Mouse (Mus musculus): ENCODE measurements at regions not wholly inside any gene's neighbourhood (a gene's known extent, or its start where the extent isn't known, plus 50 kb on each side); places are given as distances from the start of the nearest gene placed in this dataset.

DNA sequence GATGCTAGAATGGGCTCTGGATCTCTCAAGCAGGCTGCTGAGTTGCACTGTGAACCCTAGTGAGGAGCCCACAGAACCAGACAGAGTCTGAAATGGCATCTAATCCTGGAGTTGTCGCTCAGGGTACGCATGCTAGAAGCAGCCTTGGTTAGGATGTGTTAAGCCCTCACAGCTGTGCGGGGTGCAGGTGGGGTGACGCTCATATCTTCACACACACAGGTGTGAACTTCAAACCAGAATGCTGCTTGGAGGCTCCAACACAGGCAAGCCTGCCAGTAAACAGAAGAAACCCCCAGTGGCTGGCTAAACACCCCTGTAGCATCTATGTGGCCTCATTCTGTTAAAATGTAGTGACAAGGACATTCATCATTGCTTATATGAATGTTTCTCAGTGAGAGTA is 193.3 kb downstream of the Wdr11 start:
- DNase-seq = no peak
- H3K4me3 ChIP-seq (replicated peaks; ENCODE audit: extremely low read depth, low read depth, low read length) = no peak overlapping the region
- H3K4me1 ChIP-seq (ENCODE audit: control insufficient read depth, insufficient read depth, low read length) = no peaks in the 10 kb centered on the region
- WGBS = 81% methylated on average over 4 of the region's 4 CpGs
- TF ChIP-seq POLR2A (IDR thresholded peaks at IDR 0.05; ENCODE audit: borderline replicate concordance, extremely low read depth, low read depth, low read length) (no peak), CTCF (IDR thresholded peaks at IDR 0.05; ENCODE audit: insufficient read depth, low read length) (no peak)

DNA sequence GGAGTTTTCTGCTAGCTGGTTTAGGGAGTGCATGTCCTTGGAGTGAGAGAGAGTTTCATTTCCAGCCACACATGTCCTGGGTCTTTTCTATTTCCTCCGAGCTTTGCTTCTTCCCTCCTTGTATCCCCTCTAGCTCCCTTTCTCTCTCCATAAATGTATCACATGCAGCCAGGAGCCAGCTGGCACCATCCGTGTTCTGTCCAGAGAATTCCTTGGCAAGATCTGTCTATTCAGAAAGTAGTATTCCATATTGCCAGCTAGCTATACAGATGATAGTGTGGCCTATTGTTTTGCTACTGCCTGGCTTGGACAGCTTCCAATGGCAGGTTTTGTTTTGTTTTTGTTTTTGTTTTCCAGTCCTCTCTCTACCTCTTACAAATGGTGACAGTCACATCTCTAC is 195.3 kb downstream of the Wdr11 start:
- no peak for DNase-seq
- WGBS = 52% methylated on average over 2 of the region's 2 CpGs
- no peaks in the 10 kb centered on the region for H3K4me1 ChIP-seq (ENCODE audit: control insufficient read depth, insufficient read depth, low read length)
- H3K4me3 ChIP-seq (replicated peaks; ENCODE audit: extremely low read depth, low read depth, low read length) = no peak overlapping the region
- TF ChIP-seq CTCF (IDR thresholded peaks at IDR 0.05; ENCODE audit: insufficient read depth, low read length) (no peak), POLR2A (IDR thresholded peaks at IDR 0.05; ENCODE audit: borderline replicate concordance, extremely low read depth, low read depth, low read length) (no peak)

DNA sequence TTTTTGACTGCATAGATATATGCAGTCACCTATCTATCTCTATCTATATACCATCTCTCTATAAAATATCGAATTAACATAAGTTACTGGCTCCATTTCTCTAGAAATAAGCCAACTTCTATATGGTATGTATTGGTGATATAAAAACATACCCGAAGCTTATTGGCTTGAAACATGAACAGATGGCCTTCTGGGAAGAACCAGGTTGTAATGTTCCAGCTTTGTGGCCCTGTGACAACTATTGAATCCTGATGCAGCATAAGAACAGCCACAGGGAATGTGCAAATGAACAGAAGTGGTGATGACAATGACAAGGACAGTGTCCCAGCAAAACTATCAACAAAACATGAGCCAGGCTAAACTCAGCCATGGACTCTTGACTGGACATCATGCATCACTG is 196.1 kb downstream of the Wdr11 start:
- no peak for DNase-seq
- no peaks in the 10 kb centered on the region for H3K4me1 ChIP-seq (ENCODE audit: control insufficient read depth, insufficient read depth, low read length)
- TF ChIP-seq POLR2A (IDR thresholded peaks at IDR 0.05; ENCODE audit: borderline replicate concordance, extremely low read depth, low read depth, low read length) (no peak), CTCF (IDR thresholded peaks at IDR 0.05; ENCODE audit: insufficient read depth, low read length) (no peak)
- WGBS = 81% methylated on average over 2 of the region's 2 CpGs
- no peak overlapping the region for H3K4me3 ChIP-seq (replicated peaks; ENCODE audit: extremely low read depth, low read depth, low read length)

DNA sequence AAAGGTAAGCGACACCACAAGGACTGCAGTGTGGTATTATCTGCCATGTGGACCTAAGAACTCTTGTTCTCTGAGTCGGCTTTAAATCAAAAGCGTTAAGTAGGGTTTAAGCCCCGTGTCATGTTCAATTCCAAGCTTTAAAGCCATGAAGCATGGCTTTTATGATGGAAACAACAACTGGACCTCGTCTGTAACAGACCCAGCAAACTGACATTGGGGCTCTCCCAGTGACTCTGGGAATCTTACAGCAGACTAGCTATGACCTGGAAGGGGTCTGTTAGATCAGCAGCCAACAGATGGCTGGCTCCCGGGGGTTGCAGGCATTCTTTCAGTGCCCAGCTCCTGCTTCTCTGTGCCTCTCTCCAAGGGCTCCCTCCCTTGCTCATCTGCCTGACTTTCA is 197.8 kb downstream of the Wdr11 start:
- TF ChIP-seq POLR2A (IDR thresholded peaks at IDR 0.05; ENCODE audit: borderline replicate concordance, extremely low read depth, low read depth, low read length) = no peak
- no peak for TF ChIP-seq CTCF (IDR thresholded peaks at IDR 0.05; ENCODE audit: insufficient read depth, low read length)
- WGBS = 58% methylated on average over 6 of the region's 6 CpGs
- no peak for DNase-seq
- Histone ChIP-seq H3K4me1 (ENCODE audit: control insufficient read depth, insufficient read depth, low read length) (no peaks in the 10 kb centered on the region), H3K4me3 (replicated peaks; ENCODE audit: extremely low read depth, low read depth, low read length) (no peak overlapping the region)

DNA sequence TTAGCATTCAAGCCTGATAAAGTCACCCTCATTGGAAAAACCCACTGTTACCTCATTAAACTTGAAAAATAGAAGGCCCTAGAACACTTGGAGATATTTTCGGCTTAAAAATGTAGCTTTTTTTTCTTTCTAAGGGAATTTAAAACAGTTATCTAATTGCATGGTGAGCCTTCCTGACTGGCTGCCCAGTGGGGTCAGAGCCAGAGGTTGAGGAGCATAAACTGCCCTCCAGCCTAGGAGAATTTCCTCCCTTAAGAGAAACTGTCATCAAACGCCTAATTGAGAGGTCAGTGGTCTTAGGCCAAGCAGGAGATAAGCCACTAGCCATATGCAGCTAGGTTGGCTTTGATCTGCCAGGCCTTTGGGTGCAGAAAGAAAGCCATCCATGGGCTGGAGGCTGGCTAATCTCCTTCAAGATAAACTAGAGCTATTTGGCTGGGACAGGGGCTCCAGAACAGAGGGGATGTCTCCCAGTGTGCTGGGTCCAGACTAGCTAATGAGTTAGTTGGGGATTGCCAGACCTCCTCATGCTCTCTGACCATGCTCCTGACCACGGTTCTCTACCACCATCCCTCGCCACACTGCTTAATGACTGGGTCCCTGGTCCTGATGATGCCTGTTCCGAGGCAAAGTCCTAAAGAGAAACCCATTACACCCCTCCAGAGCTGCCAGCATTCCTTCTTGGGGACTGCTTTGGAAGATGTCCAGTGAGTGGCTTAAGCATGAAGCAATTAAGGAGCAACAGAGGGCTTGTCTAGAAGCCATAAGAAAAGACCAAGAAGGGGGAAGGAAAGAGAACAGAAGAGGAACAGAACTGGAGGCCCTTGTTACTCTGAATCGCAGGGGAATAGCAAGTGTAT is 199.2 kb downstream of the Wdr11 start:
- no peaks in the 10 kb centered on the region for H3K4me1 ChIP-seq (ENCODE audit: control insufficient read depth, insufficient read depth, low read length)
- DNase-seq = no peak
- TF ChIP-seq CTCF (IDR thresholded peaks at IDR 0.05; ENCODE audit: insufficient read depth, low read length) (no peak), POLR2A (IDR thresholded peaks at IDR 0.05; ENCODE audit: borderline replicate concordance, extremely low read depth, low read depth, low read length) (no peak)
- no peak overlapping the region for H3K4me3 ChIP-seq (replicated peaks; ENCODE audit: extremely low read depth, low read depth, low read length)
- WGBS = 61% methylated on average over 6 of the region's 6 CpGs

DNA sequence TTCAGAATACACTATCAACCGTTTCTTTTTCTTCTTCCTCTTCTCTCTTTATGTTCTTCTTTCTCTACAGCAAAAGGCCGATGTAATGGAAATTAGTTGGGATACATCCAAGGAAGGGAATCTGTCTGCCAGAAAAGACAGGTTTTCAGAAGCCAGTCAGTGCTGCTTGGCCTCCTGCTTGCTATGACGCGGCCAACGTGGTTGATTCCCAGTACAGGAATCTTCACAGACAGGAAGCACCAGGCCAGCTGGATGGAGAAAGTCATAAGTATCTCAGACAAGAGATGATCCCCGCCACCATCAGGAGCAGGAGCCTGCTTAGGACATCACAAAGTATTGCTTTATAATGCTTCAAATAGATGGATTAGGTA is 199.8 kb downstream of the Wdr11 start:
- Histone ChIP-seq H3K4me3 (replicated peaks; ENCODE audit: extremely low read depth, low read depth, low read length) (no peak overlapping the region), H3K4me1 (ENCODE audit: control insufficient read depth, insufficient read depth, low read length) (no peaks in the 10 kb centered on the region)
- 74% methylated on average over 6 of the region's 6 CpGs for WGBS
- no peak for DNase-seq
- no peak for TF ChIP-seq POLR2A (IDR thresholded peaks at IDR 0.05; ENCODE audit: borderline replicate concordance, extremely low read depth, low read depth, low read length)
- no peak for TF ChIP-seq CTCF (IDR thresholded peaks at IDR 0.05; ENCODE audit: insufficient read depth, low read length)

DNA sequence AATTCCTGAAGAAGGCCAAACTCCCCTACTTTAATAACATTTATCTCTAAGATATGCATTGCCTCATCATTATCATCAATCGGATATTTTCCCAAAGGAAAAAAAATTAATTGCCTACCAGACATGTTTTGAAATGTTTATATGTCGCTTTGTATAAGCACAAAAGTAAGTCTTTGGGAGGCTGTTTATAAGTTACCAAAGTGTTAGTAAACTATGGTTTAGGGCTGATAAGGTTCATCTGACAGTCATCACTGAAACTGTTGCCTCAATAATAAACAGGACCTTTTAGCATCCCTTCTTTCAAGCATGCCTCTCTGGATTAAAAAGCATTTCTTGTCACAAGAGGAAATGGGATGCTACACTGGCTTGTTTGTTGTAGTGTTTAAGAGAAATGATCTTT is 202.1 kb downstream of the Wdr11 start:
- TF ChIP-seq POLR2A (IDR thresholded peaks at IDR 0.05; ENCODE audit: borderline replicate concordance, extremely low read depth, low read depth, low read length) = no peak
- no peak for TF ChIP-seq CTCF (IDR thresholded peaks at IDR 0.05; ENCODE audit: insufficient read depth, low read length)
- WGBS = 51% methylated on average over 2 of the region's 2 CpGs
- DNase-seq = no peak
- Histone ChIP-seq H3K4me1 (ENCODE audit: control insufficient read depth, insufficient read depth, low read length) (no peaks in the 10 kb centered on the region), H3K4me3 (replicated peaks; ENCODE audit: extremely low read depth, low read depth, low read length) (no peak overlapping the region)

DNA sequence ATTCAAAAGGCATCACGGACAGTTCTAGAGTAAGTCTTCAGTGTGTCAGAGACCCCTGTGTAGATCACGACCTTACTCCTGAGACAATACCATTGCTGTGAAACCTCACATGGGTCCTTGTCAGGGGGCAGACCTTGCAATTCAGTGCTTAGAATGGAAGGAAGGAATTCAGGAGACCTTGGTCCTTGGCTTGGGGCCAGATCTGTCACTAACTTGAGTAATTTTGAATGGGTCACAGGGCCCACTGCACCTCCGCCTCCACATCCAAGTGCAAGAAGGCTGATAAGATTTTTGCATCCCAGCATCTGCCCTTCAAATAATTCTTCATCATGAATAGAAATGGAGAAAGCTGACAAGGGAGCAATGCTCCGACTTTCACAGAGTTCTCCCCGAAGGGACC is 202.6 kb downstream of the Wdr11 start:
- Histone ChIP-seq H3K4me1 (ENCODE audit: control insufficient read depth, insufficient read depth, low read length) (no peaks in the 10 kb centered on the region), H3K4me3 (replicated peaks; ENCODE audit: extremely low read depth, low read depth, low read length) (no peak overlapping the region)
- TF ChIP-seq CTCF (IDR thresholded peaks at IDR 0.05; ENCODE audit: insufficient read depth, low read length) (no peak), POLR2A (IDR thresholded peaks at IDR 0.05; ENCODE audit: borderline replicate concordance, extremely low read depth, low read depth, low read length) (no peak)
- 54% methylated on average over 5 of the region's 5 CpGs for WGBS
- no peak for DNase-seq

DNA sequence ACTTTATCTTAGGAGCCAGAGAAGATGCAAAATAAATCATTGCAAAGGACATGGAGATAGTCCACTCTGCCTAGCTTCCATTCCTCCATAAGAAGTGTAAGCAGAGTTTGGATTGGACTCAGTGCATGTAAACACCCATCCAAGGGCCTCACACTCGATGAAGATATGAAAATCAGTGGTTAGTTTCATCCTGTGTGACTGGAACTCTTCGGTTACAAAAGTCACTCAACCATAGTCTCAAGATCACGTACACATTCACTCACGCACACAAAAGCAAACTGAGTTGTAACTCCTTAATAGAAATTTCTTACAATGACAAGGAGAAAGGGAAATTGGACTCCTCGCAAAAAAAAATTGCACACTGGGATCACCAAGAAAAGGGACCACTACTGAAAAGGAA is 206.9 kb downstream of the Wdr11 start:
- no peak overlapping the region for H3K4me3 ChIP-seq (replicated peaks; ENCODE audit: extremely low read depth, low read depth, low read length)
- DNase-seq = no peak
- no peaks in the 10 kb centered on the region for H3K4me1 ChIP-seq (ENCODE audit: control insufficient read depth, insufficient read depth, low read length)
- 72% methylated on average over 5 of the region's 5 CpGs for WGBS
- TF ChIP-seq CTCF (IDR thresholded peaks at IDR 0.05; ENCODE audit: insufficient read depth, low read length) (no peak), POLR2A (IDR thresholded peaks at IDR 0.05; ENCODE audit: borderline replicate concordance, extremely low read depth, low read depth, low read length) (no peak)

DNA sequence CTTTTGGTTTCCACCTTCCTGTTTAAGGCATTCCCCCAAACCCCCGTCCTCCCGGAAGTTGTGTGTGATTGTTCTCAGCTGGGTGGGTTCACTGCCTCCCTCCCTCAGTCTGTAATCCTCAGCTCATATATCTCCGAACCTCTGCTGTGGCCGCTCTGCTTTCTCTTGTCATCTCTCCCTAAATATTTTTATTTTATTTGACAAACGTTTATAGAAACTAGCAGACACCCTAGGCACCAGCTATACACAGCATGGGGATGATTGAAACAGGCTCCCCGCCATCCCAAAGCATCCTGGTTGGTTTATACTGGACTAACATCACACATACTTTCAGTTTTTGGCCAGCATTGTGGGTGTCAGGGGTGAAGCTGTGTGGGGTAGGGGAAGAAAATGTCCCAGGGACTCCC is 208.8 kb downstream of the Wdr11 start:
- no peak for TF ChIP-seq CTCF (IDR thresholded peaks at IDR 0.05; ENCODE audit: insufficient read depth, low read length)
- 29% methylated on average over 6 of the region's 6 CpGs for WGBS
- Histone ChIP-seq H3K4me3 (replicated peaks; ENCODE audit: extremely low read depth, low read depth, low read length) (no peak overlapping the region), H3K4me1 (ENCODE audit: control insufficient read depth, insufficient read depth, low read length) (no peaks in the 10 kb centered on the region)
- DNase-seq = no peak
